Mouse (Mus musculus) heart, postnatal 0 days (tissue): ENCODE measurements around the gene Tgm7. TPM values are rescaled to one million over a fixed set of nuclear protein-coding genes. Genes with fewer than 3 reads are reported as not detected.

ENCODE experiments used
- ATAC-seq: fragments of 200-750 bp; cut with Nextera tagmentation; 2 replicates; pipeline ENCODE4 v1.8.0; 2017; ENCODE audit warnings: low read depth, moderate number of reproducible peaks, moderate library complexity; ENCODE audit not compliant: insufficient read depth
- DNase-seq: peaks from one replicate; pipeline ENCODE4 v3.0.0-alpha.2; 2016; ENCODE audit warnings: low spot score
- H3K27ac ChIP-seq: fragments of 300-500 bp; sonication (generic); 2 replicates; pipeline ENCODE4 v1.5.1; 2014; ENCODE audit warnings: low read depth, mild to moderate bottlenecking
- H3K27me3 ChIP-seq: fragments of 300-500 bp; sonication (generic); 2 replicates; pipeline ENCODE4 v1.6.1; 2014; ENCODE audit warnings: low read length, mixed read lengths; ENCODE audit not compliant: control insufficient read depth, insufficient read depth
- H3K36me3 ChIP-seq: fragments of 300-500 bp; sonication (generic); replicated peaks from 2 replicates; pipeline ENCODE4 v1.6.1; 2014; ENCODE audit warnings: low read length, mixed read lengths; ENCODE audit not compliant: control insufficient read depth, insufficient read depth
- H3K4me1 ChIP-seq: fragments of 300-500 bp; sonication (generic); 2 replicates; pipeline ENCODE4 v1.6.1; 2014; ENCODE audit warnings: antibody characterized with exemption; ENCODE audit not compliant: control insufficient read depth, insufficient read depth
- H3K4me2 ChIP-seq: fragments of 300-500 bp; sonication (generic); 2 replicates; pipeline ENCODE4 v1.6.1; 2014; ENCODE audit warnings: low read depth, mild to moderate bottlenecking, low read length, moderate library complexity
- H3K4me3 ChIP-seq: fragments of 300-500 bp; sonication (generic); 2 replicates; pipeline ENCODE4 v1.5.1; 2014; ENCODE audit warnings: low read depth, low read length
- H3K9ac ChIP-seq: fragments of 300-500 bp; sonication (generic); replicated peaks from 2 replicates; pipeline ENCODE4 v1.6.1; 2014; ENCODE audit warnings: low read depth, low read length, mixed read lengths
- H3K9me3 ChIP-seq: fragments of 300-500 bp; sonication (generic); replicated peaks from 2 replicates; pipeline ENCODE4 v1.6.1; 2016; ENCODE audit warnings: low read length; ENCODE audit not compliant: control insufficient read depth
- CTCF ChIP-seq: IDR thresholded peaks from 2 replicates; pipeline ENCODE4 v1.5.1; 2016; ENCODE audit warnings: antibody characterized with exemption, control low read depth, low read depth
- EP300 ChIP-seq: IDR thresholded peaks from 2 replicates; pipeline ENCODE4 v1.6.1; 2016; ENCODE audit warnings: antibody characterized with exemption, low read depth
- WGBS: fragments of 180-500 bp; shearing (Covaris S2); extraction: QIAGEN DNeasy Blood & Tissue Kit; methylation state at CpG from one replicate; pipeline ENCODE4 v1.1.7; 2014; 5-methylcytosine and 5-hydroxymethylcytosine counted together
- polyA plus RNA-seq: library from polyadenylated mRNA; unstranded; fragments of >200 nt; fragmentation: Nextera tagmentation; extraction: Ambion mirVana; gene quantifications from 2 replicates; pipeline ENCODE4 v1.2.1, GENCODE M21; 2015
- total RNA-seq: library from RNA; depleted of rRNA; stranded (reverse); fragments of >200 nt; gene quantifications from 2 replicates; pipeline ENCODE4 v1.2.3, GENCODE M21; 2014; ENCODE audit warnings: low replicate concordance

The Tgm7 gene
- total and polyA plus RNA-seq, 2 experiments from 2014 or later = not detected

DNA sequence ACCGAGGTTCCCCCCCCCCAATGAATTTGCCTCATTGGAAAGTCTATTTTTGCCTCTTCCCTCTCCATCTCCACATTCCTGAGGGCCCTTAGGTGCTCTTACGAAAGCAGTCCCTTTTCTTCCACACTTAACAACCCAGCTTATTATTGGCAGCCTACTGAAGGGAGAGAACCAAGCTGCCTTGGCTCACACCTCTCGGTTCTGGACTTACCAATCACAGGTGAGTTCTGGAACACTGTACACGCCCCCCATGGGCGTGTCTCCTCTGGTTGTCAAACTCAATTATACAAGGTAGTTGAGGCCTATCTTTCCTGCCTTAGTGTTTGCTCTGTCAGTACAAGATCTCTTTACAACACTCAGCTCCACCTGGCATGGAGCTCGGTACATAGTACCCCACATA, 37.7 kb downstream of the Tgm7 start:
- DNase-seq (no peak), ATAC-seq (no peak)
- no peak for TF ChIP-seq CTCF
- no peak for TF ChIP-seq EP300
- Histone ChIP-seq H3K36me3 (no peaks in the 10 kb centered on the region), H3K4me2 (no peak overlapping the region), H3K27me3 (no peaks in the 10 kb centered on the region), H3K4me1 (no peaks in the 10 kb centered on the region), H3K9ac (no peak overlapping the region), H3K9me3 (no peaks in the 10 kb centered on the region), H3K27ac (no peak overlapping the region), H3K4me3 (no peak overlapping the region)
- 66% methylated on average over 6 of the region's 6 CpGs for WGBS

DNA sequence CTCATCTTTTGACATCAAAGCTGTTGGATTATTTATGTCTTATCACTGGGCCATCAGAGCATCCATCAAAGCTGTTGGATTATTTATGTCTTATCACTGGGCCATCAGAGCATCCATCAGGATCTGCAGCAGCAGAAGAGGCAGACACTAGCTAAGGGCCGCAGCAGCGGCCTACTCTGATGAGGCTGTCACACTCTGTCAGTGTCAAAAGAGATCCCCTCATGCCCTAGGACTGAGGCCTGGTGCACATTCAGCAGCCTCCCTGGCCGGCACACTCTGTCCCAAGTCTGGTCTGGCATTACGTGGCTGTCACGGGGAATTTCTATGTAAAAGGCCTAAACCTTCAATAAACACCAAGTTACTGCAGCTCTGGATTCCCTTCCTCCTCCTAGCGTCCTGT, 40.1 kb downstream of the Tgm7 start:
- Histone ChIP-seq H3K4me1 (no peaks in the 10 kb centered on the region), H3K4me2 (no peak overlapping the region), H3K27me3 (no peaks in the 10 kb centered on the region), H3K27ac (no peak overlapping the region), H3K9ac (no peak overlapping the region), H3K9me3 (no peaks in the 10 kb centered on the region), H3K4me3 (no peak overlapping the region), H3K36me3 (no peaks in the 10 kb centered on the region)
- TF ChIP-seq EP300 = no peak
- TF ChIP-seq CTCF = no peak
- DNase-seq = no peak
- 77% methylated on average over 6 of the region's 6 CpGs for WGBS
- ATAC-seq = no peak

DNA sequence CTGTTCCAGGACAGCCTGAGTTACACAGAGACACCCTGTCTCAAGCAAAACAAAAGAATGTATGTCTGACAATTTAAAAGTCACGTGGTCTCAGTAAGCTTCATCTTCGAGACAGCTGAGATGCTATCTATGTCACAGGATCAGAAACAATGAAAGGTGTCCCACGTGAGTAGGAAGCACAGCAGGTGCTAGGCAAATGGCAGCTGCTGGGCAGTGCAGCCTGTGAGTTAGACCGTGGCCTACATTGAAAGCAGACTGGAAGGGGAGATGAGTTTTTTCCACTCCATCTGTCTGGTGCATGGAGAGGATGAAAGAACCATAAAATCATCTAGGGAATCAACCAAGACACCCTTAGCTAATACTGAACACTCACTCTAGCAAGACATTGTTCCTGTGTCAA, 42.5 kb downstream of the Tgm7 start:
- DNase-seq (no peak), ATAC-seq (no peak)
- H3K27ac ChIP-seq = no peak overlapping the region
- H3K9me3 ChIP-seq = no peaks in the 10 kb centered on the region
- H3K9ac ChIP-seq = no peak overlapping the region
- H3K4me1 ChIP-seq = no peaks in the 10 kb centered on the region
- H3K36me3 ChIP-seq = no peaks in the 10 kb centered on the region
- 49% methylated on average over 4 of the region's 4 CpGs for WGBS
- no peaks in the 10 kb centered on the region for H3K27me3 ChIP-seq
- no peak overlapping the region for H3K4me3 ChIP-seq
- TF ChIP-seq CTCF (no peak), EP300 (no peak)
- H3K4me2 ChIP-seq = no peak overlapping the region

DNA sequence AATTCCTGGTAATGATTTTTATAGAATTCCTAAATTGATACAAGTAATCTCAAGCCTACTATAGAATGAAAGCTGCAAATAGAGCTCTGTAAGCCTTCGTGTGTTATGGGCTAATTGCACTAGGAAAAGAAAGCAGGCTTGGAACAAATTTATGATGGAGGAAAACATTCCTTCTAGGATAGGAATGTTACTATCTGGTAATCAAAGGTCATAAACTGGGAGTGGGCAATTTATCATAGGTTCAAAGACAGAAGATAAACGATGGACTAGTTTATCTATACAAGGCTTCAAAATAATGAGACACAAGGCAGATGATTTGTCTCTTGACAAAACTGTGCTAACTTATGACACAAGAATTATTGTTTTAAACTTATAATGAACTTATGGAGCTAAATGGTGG, 48.3 kb downstream of the Tgm7 start:
- TF ChIP-seq EP300 = no peak
- TF ChIP-seq CTCF = no peak
- H3K4me3 ChIP-seq = no peak overlapping the region
- no peaks in the 10 kb centered on the region for H3K4me1 ChIP-seq
- no peak overlapping the region for H3K4me2 ChIP-seq
- H3K9me3 ChIP-seq = no peaks in the 10 kb centered on the region
- DNase-seq = no peak
- no peak overlapping the region for H3K27ac ChIP-seq
- H3K27me3 ChIP-seq = no peaks in the 10 kb centered on the region
- H3K36me3 ChIP-seq = no peaks in the 10 kb centered on the region
- ATAC-seq = no peak
- H3K9ac ChIP-seq = no peak overlapping the region
- 77% methylated on average over 2 of the region's 2 CpGs for WGBS

DNA sequence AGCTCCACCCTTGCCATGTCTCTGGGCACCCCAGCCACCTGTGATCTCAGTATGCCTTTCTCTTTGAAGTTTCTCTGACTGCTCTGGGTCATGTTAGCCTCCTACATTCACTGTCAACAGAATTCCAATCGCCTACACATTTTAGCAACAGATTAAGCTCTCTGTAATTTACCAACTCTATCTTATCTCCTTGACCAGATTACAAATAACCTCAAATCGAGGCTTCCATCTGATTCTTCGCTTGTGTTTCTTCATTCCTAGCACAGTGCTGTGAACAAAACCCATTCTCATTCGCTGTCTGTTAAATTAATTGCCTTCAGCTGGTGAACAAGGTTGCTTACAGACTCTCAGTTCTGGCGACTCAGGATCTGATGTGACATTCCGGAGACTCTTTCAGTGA, 51.6 kb downstream of the Tgm7 start:
- TF ChIP-seq CTCF (no peak), EP300 (no peak)
- WGBS = 46% methylated on average over 6 of the region's 6 CpGs
- ATAC-seq = no peak

DNA sequence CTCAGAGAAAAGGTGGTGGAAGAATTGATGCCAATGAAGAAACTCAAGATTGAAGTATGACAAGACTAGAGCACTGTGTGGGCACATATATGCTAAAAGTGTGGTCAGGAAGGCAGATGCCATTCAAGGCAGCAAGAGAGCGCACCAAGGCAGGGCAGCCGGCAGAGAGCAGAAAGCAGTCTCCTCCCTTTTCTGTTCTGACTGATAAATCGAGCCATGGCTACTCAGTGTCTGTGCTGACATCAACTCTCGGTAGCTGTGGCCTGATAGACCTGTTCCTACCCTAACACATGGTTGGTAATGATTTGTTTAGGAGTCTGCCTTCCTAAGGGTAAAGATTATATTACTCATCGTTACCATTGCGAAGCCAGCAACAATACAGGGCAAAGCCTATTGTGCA, 53.7 kb downstream of the Tgm7 start:
- ATAC-seq (no peak), DNase-seq (no peak)
- H3K9ac ChIP-seq = no peak overlapping the region
- no peaks in the 10 kb centered on the region for H3K4me1 ChIP-seq
- no peak overlapping the region for H3K4me2 ChIP-seq
- H3K4me3 ChIP-seq = no peak overlapping the region
- no peaks in the 10 kb centered on the region for H3K36me3 ChIP-seq
- no peak overlapping the region for H3K27ac ChIP-seq
- 0 out of 2 replicates have a peak, but pooled peaks cover 3% of the 10 kb centered on the region for H3K27me3 ChIP-seq
- H3K9me3 ChIP-seq = no peaks in the 10 kb centered on the region
- 70% methylated on average over 6 of the region's 6 CpGs for WGBS
- TF ChIP-seq CTCF (no peak), EP300 (no peak)

More for the DNA sequence above, 51.6 kb downstream of the Tgm7 start:
- DNase-seq = no peak
- Histone ChIP-seq H3K4me1 (no peaks in the 10 kb centered on the region), H3K27ac (no peak overlapping the region), H3K4me3 (no peak overlapping the region), H3K9me3 (no peaks in the 10 kb centered on the region), H3K27me3 (no peaks in the 10 kb centered on the region), H3K9ac (no peak overlapping the region), H3K4me2 (no peak overlapping the region), H3K36me3 (no peaks in the 10 kb centered on the region)
